Mouse (Mus musculus) thymus, postnatal 4 days (tissue): Measurements from ENCODE around the gene Arl10.

ENCODE experiments used
- DNase-seq: peaks from one replicate; pipeline ENCODE4 v3.0.0; 2021

The Arl10 gene

GRCm38 (mm10) chr13:54621155-54621932, 46.5 kb downstream of the Arl10 start, which contains the start of gene Faf2:
Gene Faf2 (plus strand): TSS chr13:54621784.
- DNase-seq: peak; percentile 99

- no peak for DNase-seq
Measured at GRCm38 (mm10) chr13:54621960-54622521, 47.2 kb downstream of the Arl10 start.

DNA sequence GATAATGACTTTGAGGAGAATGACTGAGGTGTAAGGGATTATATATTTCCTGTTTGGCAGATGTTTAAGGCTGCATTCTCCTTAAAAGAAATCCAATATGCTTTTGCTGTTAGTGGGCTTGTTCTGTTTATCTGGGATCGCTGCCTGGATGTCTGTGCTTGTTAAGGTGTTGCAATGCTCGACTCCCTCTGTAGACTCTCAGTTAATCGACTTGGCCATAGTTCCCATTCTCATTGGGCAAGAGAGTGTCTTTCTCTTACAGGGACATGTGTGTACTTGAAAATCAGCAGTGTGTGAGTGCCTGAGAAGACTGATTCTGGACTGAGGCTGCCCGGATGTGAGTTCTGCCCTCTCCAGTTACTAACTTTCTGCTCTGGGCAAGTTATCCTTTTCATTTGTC, 54.3 kb downstream of the Arl10 start:
- DNase-seq: no peak
